Mouse (Mus musculus): ENCODE data around the gene Pik3ca.

DNA sequence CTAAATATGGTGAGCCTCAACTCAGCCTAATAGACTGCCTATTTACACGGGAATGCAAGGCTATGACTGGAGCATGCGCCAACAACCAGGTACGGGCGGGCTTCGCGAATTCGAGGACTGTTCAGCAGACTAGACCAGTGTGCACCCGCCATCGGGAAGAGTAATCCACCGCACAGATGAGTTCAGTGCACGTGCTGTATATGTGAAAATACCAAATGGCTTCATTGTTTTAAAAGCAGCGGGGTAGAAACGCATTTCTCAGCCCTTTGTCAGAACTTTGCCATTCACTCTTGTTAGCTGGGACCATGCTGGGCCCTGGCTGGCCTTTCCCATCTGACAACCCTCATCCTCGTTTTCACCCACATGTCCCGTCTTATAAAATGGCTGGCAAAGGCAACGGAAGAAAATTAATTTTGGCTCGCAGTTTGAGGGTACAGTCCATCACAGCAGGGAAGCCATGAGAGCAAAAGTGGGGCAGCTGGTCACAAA is 31.2 kb upstream of the Pik3ca start:
- TF ChIP-seq CTCF (conservative IDR thresholded peaks at IDR 0.05; ENCODE audit: low read length) (no peak), NANOG (IDR thresholded peaks at IDR 0.05; ENCODE audit: borderline replicate concordance, low read length) (no peak)
